Mouse (Mus musculus) intestine, embryonic 15.5 days (tissue): ENCODE data around the gene Smyd2. TPM values are rescaled to one million over a fixed set of nuclear protein-coding genes. Genes with fewer than 3 reads are reported as not detected.

Experiments
- ATAC-seq: fragments of 200-750 bp; cut with Nextera tagmentation; 2 replicates; pipeline ENCODE4 v1.8.0; 2017; ENCODE audit warnings: moderate TSS enrichment, moderate library complexity
- H3K27ac ChIP-seq: fragments of 300-500 bp; sonication (generic); 2 replicates; pipeline ENCODE4 v1.5.1; 2015; ENCODE audit warnings: mild to moderate bottlenecking, inconsistent platforms
- H3K27me3 ChIP-seq: fragments of 300-500 bp; sonication (generic); replicated peaks from 2 replicates; pipeline ENCODE4 v1.6.1; 2015; ENCODE audit warnings: inconsistent platforms
- H3K36me3 ChIP-seq: fragments of 300-500 bp; sonication (generic); 2 replicates; pipeline ENCODE4 v1.6.1; 2015; ENCODE audit warnings: inconsistent platforms
- H3K4me1 ChIP-seq: fragments of 300-500 bp; sonication (generic); replicated peaks from 2 replicates; pipeline ENCODE4 v1.6.1; 2015; ENCODE audit warnings: inconsistent platforms
- H3K4me2 ChIP-seq: fragments of 300-500 bp; sonication (generic); replicated peaks from 2 replicates; pipeline ENCODE4 v1.6.1; 2015; ENCODE audit warnings: mild to moderate bottlenecking, inconsistent platforms
- H3K4me3 ChIP-seq: fragments of 300-500 bp; sonication (generic); replicated peaks from 2 replicates; pipeline ENCODE4 v1.5.1; 2015; ENCODE audit warnings: inconsistent platforms
- H3K9ac ChIP-seq: fragments of 300-500 bp; sonication (generic); 2 replicates; pipeline ENCODE4 v1.6.1; 2015; ENCODE audit warnings: inconsistent platforms
- H3K9me3 ChIP-seq: fragments of 300-500 bp; sonication (generic); 2 replicates; pipeline ENCODE4 v1.6.1; 2016; ENCODE audit warnings: inconsistent platforms
- WGBS: fragments of 180-500 bp; shearing (Covaris S2); methylation state at CpG from one replicate; pipeline ENCODE4 v1.1.7; 2015; 5-methylcytosine and 5-hydroxymethylcytosine counted together
- polyA plus RNA-seq: library from polyadenylated mRNA; unstranded; fragments of >200 nt; fragmentation: Nextera tagmentation; extraction: Ambion mirVana; gene quantifications from 2 replicates; pipeline ENCODE4 v1.2.1, GENCODE M21; 2015

Smyd2 gene
- polyA plus RNA-seq, 1 experiment from 2014 or later: 101 TPM

DNA sequence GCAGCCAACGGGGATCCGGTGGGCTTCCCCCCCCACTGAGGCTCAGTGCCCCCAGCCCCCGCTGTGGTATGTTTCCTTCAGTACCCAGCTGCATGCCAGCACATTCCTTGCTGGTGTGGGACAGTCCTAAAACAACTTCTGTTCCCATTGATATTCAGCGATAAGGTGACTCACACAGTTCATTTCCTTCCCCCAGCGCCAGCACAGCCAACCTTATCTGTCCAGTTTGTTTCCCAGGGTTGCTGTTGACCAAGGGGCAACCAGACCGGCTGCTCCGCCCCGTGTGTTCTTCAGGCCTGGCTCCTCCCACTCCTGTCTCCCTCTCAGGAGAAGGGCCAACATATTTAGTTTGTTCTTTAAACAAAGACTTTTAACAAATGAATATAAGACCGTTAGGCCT, 54.7 kb downstream of the Smyd2 start:
- peak overlapping the region; percentile 55 for H3K27ac ChIP-seq
- H3K9ac ChIP-seq: no peak overlapping the region
- peaks cover 15% of the 10 kb centered on the region for H3K4me1 ChIP-seq
- H3K36me3 ChIP-seq: peaks cover 8% of the 10 kb centered on the region
- no peaks in the 10 kb centered on the region for H3K27me3 ChIP-seq
- peak; percentile 89 for ATAC-seq
- peak overlapping the region; percentile 43 for H3K4me2 ChIP-seq
- 43% methylated on average over 9 of the region's 9 CpGs for WGBS
- H3K4me3 ChIP-seq: no peak overlapping the region
- H3K9me3 ChIP-seq: no peaks in the 10 kb centered on the region

DNA sequence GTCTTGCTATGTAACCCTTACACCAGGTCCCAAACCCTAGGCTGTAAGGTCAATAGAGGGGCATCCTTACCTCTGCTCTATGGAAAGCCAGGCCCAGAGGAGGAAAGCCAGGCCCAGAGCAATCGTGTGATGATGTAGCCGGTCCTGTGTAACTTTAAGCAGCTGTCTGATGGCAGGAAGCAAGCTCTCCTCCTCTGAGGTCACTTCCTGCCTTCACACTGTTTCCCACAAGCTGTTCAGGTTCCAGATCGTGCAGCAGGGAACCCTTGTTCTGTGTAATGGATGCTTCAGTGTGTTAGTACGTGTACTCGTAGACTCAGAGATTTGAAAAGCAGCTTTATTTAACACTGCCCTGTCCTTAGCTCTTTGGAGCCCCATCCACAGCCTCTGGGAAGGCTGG, 55.1 kb downstream of the Smyd2 start:
- H3K4me1 ChIP-seq: peaks cover 15% of the 10 kb centered on the region
- no peak overlapping the region for H3K4me3 ChIP-seq
- 31% methylated on average over 5 of the region's 5 CpGs for WGBS
- no peaks in the 10 kb centered on the region for H3K9me3 ChIP-seq
- H3K4me2 ChIP-seq: peak overlapping the region; percentile 43
- no peaks in the 10 kb centered on the region for H3K27me3 ChIP-seq
- H3K36me3 ChIP-seq: peaks cover 8% of the 10 kb centered on the region
- H3K27ac ChIP-seq: peak overlapping the region; percentile 55
- peak; percentile 36 for ATAC-seq
- H3K9ac ChIP-seq: no peak overlapping the region

GRCm38 (mm10) chr1:189866621-189867020, 55.5 kb downstream of the Smyd2 start:
- Histone ChIP-seq H3K36me3 (peaks cover 8% of the 10 kb centered on the region), H3K4me1 (peaks cover 15% of the 10 kb centered on the region), H3K9ac (no peak overlapping the region), H3K4me3 (no peak overlapping the region), H3K4me2 (no peak overlapping the region), H3K9me3 (no peaks in the 10 kb centered on the region), H3K27me3 (no peaks in the 10 kb centered on the region), H3K27ac (peak overlapping the region; percentile 55; the same call in 1 of the 2 replicates)
- WGBS: 72% methylated on average over 6 of the region's 6 CpGs
- ATAC-seq: no peak

DNA sequence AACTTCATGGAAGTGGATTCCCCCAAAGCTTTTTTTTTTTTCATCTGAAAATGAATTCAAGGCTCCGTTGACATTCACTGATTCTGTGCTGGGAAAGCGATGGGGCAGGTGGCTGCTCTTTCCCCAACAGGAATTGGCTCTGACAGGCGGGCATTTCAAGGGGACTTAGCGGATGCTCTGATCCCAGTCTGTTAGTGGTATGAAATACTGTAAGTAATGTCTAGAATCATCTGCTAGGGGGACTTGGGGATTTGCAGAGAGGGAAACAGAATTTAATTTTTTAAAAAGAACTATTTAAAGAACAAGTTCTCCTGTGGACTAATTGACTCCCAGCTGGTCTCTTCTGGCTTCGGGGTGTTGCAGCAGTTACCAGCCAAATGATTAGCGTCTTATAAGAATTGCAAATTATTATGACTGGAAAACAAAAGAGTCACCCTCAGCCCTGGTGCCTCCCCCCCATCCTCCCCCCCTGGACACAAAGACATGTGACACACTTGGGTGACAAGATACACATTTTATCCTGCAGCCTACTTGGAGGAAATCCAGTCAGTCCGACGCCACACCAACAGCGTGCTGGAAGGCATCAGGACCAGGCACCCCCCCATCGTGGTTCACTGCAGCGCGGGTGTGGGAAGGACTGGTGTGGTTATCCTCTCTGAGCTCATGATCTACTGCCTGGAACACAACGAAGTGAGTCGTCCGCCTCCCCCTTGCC, 57.2 kb downstream of the Smyd2 start:
- H3K9ac ChIP-seq: no peak overlapping the region
- H3K36me3 ChIP-seq: peaks cover 8% of the 10 kb centered on the region
- no peaks in the 10 kb centered on the region for H3K27me3 ChIP-seq
- no peak for ATAC-seq
- H3K27ac ChIP-seq: no peak overlapping the region
- WGBS: 83% methylated on average over 15 of the region's 15 CpGs
- H3K4me1 ChIP-seq: peaks cover 15% of the 10 kb centered on the region
- H3K4me3 ChIP-seq: no peak overlapping the region
- H3K9me3 ChIP-seq: no peaks in the 10 kb centered on the region
- no peak overlapping the region for H3K4me2 ChIP-seq

DNA sequence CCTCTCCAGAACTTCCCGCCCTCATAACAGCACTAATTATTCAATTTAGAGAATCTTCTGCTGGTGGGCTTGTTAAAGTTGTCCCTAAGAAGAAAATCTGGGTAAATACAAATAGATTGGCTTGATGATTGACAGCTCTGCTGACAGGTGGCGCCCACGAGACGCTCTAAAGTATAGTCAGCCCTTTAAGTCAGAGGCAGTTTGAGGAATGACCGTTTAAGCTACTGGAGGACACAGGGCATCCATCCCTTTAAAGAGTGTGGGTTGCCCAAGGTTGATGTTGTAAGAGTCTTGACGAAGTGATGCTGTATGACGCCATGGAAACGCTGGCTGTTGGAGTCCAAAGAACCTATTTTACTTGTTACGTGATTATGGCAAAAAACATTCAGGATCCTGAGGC, 57.9 kb downstream of the Smyd2 start:
- no peak overlapping the region for H3K27ac ChIP-seq
- no peak for ATAC-seq
- H3K36me3 ChIP-seq: peaks cover 8% of the 10 kb centered on the region
- no peaks in the 10 kb centered on the region for H3K27me3 ChIP-seq
- WGBS: 81% methylated on average over 9 of the region's 9 CpGs
- peaks cover 15% of the 10 kb centered on the region for H3K4me1 ChIP-seq
- no peak overlapping the region for H3K4me2 ChIP-seq
- H3K9me3 ChIP-seq: no peaks in the 10 kb centered on the region
- H3K9ac ChIP-seq: no peak overlapping the region
- H3K4me3 ChIP-seq: no peak overlapping the region

DNA sequence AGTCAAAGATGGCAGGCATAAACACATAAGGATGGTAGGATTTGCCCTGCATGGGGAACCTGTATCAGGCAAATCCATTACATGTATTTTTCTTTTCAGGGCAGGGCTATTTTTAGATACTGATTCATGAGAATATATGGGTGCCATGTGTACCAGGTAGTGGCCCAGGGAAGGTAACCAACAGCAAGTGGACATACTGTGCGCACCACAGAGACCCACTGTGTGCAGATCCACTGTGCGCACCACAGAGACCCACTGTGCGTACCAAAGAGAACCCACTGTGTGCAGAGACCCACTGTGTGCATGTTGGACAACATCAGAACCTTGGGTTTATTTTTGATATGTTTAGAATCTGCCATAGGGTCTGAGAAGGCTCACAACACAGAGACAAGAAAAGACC, 58.4 kb downstream of the Smyd2 start:
- WGBS: 91% methylated on average over 3 of the region's 3 CpGs
- no peak overlapping the region for H3K4me3 ChIP-seq
- H3K36me3 ChIP-seq: peaks cover 8% of the 10 kb centered on the region
- H3K4me1 ChIP-seq: peaks cover 15% of the 10 kb centered on the region
- H3K27ac ChIP-seq: no peak overlapping the region
- H3K9ac ChIP-seq: no peak overlapping the region
- ATAC-seq: no peak
- no peaks in the 10 kb centered on the region for H3K9me3 ChIP-seq
- H3K4me2 ChIP-seq: no peak overlapping the region
- H3K27me3 ChIP-seq: no peaks in the 10 kb centered on the region

DNA sequence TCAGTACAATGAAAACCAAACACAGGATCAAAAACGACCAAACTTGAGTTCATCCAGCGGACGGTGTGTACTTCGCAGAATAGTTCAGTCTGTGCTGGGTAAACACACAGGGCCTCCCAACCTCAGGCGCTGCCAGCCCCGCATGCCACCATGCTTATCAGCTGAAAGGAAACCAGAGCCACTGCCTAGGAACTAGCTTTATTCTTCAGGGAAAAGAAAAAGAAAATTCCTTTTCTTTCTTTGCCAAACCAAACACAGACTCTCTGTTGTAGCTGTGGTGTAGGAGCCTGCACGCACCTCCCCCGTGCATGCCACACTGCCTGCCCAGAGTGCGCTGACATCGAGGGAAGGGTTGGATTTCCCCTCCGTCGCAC, 61.2 kb downstream of the Smyd2 start:
- Histone ChIP-seq H3K4me1 (no peaks in the 10 kb centered on the region), H3K4me2 (no peak overlapping the region), H3K27me3 (no peaks in the 10 kb centered on the region), H3K36me3 (peaks cover 8% of the 10 kb centered on the region), H3K4me3 (no peak overlapping the region), H3K9ac (no peak overlapping the region), H3K27ac (0 out of 2 replicates have a peak overlapping the region, but pooled peaks have one; percentile 27), H3K9me3 (no peaks in the 10 kb centered on the region)
- peak; percentile 27; the same call in 1 of the 2 replicates for ATAC-seq
- 59% methylated on average over 12 of the region's 12 CpGs for WGBS

DNA sequence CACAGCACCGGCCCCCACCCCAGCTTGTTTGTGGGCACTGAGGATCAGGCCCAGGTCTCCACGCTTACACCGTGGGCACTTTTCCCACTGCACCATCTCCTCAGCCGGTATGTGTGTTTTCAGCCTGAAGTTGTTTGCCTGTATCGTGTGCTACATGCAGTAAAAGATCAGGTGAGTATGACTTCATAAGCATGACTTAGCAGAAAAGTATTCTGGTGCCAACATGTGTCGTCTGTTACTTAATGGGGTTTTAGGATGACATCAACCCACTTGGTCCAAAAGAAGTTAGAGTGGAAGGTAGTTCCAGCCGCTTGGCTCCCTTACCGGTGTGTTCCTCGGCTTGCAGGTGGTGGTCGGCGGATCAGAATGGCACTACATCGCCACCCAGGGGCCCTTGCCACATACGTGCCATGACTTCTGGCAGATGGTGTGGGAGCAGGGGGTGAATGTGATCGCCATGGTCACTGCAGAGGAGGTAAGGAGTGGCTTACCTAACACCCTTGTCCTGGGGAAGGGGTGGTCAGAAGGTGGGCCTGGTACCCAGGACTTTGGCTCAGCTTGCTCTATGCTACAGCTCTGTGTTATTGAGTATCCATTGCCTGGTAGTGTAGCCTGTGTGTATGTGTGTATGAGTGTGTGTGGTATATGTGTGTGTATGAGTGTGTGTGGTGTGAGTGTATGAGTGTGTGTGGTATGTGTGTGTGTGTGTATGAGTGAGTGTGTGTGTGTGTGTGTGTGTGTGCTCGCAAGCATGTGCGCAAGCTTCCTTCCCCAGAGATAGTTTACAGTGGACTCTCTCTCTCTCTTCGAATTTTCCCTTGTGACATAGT, 61.8 kb downstream of the Smyd2 start:
- no peak overlapping the region for H3K9ac ChIP-seq
- no peaks in the 10 kb centered on the region for H3K4me1 ChIP-seq
- no peak overlapping the region for H3K4me3 ChIP-seq
- 84% methylated on average over 17 of the region's 17 CpGs for WGBS
- no peaks in the 10 kb centered on the region for H3K9me3 ChIP-seq
- no peaks in the 10 kb centered on the region for H3K27me3 ChIP-seq
- H3K4me2 ChIP-seq: no peak overlapping the region
- H3K36me3 ChIP-seq: peaks cover 8% of the 10 kb centered on the region
- ATAC-seq: peak; percentile 31
- 0 out of 2 replicates have a peak overlapping the region, but pooled peaks have one; percentile 27 for H3K27ac ChIP-seq

DNA sequence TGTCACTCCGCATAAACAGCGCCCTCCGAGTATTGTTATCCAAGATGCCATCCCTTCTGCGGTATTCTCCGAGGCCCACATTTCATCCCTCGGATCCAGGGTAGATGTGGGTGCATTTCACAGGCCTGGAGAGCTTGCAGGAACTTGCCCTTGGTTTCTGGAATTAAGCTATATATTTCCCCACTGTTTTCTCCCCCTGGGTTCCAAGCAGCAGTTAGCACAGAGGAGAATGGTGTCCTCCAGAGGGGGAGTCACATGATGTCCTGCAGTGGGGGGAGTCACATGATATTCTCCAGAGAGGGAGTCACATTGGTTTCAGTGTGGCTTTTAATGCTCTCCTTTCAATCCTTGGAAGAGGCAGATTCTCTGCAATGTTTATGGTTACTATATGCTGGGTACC, 63.8 kb downstream of the Smyd2 start:
- Histone ChIP-seq H3K27ac (no peak overlapping the region), H3K4me2 (no peak overlapping the region), H3K27me3 (no peaks in the 10 kb centered on the region), H3K4me1 (no peaks in the 10 kb centered on the region), H3K4me3 (no peak overlapping the region), H3K36me3 (peaks cover 4% of the 10 kb centered on the region; the same call in 1 of the 2 replicates), H3K9me3 (no peaks in the 10 kb centered on the region), H3K9ac (no peak overlapping the region)
- no peak for ATAC-seq
- WGBS: 88% methylated on average over 6 of the region's 6 CpGs

DNA sequence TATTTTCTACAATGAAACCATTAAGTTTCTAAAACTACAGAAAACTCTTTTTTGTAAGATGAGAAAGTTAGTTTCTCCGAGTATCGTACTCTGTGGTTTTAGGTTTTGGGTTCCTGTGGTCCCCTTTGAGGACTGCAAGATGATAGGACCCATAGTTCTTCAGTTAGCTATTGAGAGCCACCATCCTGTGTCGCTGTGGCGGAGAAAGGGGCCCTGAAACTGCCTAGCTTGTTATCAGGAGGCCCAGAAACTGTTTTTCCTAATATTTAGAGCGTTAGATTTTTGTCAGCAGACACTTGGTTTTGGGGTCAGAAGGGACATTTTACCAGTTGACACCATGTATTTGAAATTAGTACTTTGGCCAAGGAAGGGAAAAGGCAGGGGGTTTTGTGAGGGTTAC, 66.4 kb downstream of the Smyd2 start:
- Histone ChIP-seq H3K27ac (no peak overlapping the region), H3K4me3 (no peak overlapping the region), H3K27me3 (no peaks in the 10 kb centered on the region), H3K9me3 (no peaks in the 10 kb centered on the region), H3K36me3 (no peaks in the 10 kb centered on the region), H3K4me1 (no peaks in the 10 kb centered on the region), H3K9ac (no peak overlapping the region), H3K4me2 (no peak overlapping the region)
- whole genome bisulfite sequencing: 93% methylated on average over 5 of the region's 5 CpGs
- no peak for ATAC-seq

DNA sequence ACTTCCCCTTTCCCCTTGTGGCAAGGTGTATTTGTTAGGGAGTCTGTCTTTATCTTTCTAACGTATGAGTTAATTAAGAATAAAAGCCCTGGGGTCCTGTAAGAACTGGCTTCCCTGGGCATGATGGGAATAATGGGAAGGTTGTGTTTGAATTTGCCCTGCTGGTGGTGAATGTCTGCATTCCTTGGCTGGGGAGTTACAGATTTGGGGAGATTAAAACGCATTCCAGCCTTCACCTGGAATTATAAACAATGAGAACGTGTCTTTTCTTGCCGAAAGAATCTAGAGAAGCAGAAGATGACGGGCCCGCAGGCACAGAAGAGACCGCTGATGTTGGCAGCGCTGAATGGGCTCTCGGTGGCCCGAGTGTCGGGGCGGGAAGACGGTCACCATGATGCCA, 67.5 kb downstream of the Smyd2 start:
- Histone ChIP-seq H3K27ac (no peak overlapping the region), H3K4me2 (no peak overlapping the region), H3K4me1 (no peaks in the 10 kb centered on the region), H3K36me3 (peaks cover 7% of the 10 kb centered on the region; the same call in 1 of the 2 replicates), H3K9me3 (no peaks in the 10 kb centered on the region), H3K4me3 (no peak overlapping the region), H3K27me3 (no peaks in the 10 kb centered on the region), H3K9ac (no peak overlapping the region)
- WGBS: 82% methylated on average over 13 of the region's 13 CpGs
- no peak for ATAC-seq

- Histone ChIP-seq H3K4me1 (no peaks in the 10 kb centered on the region), H3K4me3 (no peak overlapping the region), H3K27me3 (no peaks in the 10 kb centered on the region), H3K4me2 (no peak overlapping the region), H3K36me3 (peaks cover 10% of the 10 kb centered on the region), H3K27ac (no peak overlapping the region), H3K9me3 (no peaks in the 10 kb centered on the region), H3K9ac (no peak overlapping the region)
- WGBS: 87% methylated on average over 7 of the region's 7 CpGs
- ATAC-seq: no peak
Measured at GRCm38 (mm10) chr1:189852456-189852855, 69.7 kb downstream of the Smyd2 start.
